Mouse (Mus musculus) small intestine, adult 2 months (tissue): ENCODE data around the gene Trpv1.

Source experiments
- CTCF ChIP-seq: fragments of 200-500 bp; IDR thresholded peaks from 2 replicates; pipeline ENCODE4 v1.5.1; 2012; ENCODE audit warnings: low read depth, mild to moderate bottlenecking, control low read depth, inconsistent platforms, low read length, moderate library complexity, mixed read lengths; ENCODE audit not compliant: insufficient replicate concordance, insufficient read length; ENCODE audit errors: extremely low read depth
- POLR2A ChIP-seq: fragments of 200-500 bp; IDR thresholded peaks from 2 replicates; pipeline ENCODE4 v1.6.1; 2012; ENCODE audit warnings: low read depth, mild to moderate bottlenecking, control low read depth, inconsistent platforms, low read length, moderate library complexity

- TF ChIP-seq CTCF (no peak), POLR2A (no peak)
These were observed 49.3 kb downstream of the Trpv1 start for GRCm38 (mm10) chr11:73283369-73283768.
